Comparison of ENCODE assay signal across 8 mouse cellular contexts in genomic region chr7:44817441-44817840, GRCm38 (mm10). TPM values are rescaled to one million over a fixed set of nuclear protein-coding genes. Genes with fewer than 3 reads are reported as not detected.
DNase-seq lines count a peak whose midpoint lies in the region; ATAC-seq and TF ChIP-seq lines count a peak whose summit lies in the region.

No protein-coding gene starts in this region.

- no peak for ATAC-seq in lung, embryonic 15.5 days (ENCODE audit: borderline replicate concordance, extremely low read depth, low FRiP score, low TSS enrichment)
- no peak for ATAC-seq in forebrain, embryonic 11.5 days (replicated peaks; ENCODE audit: low FRiP score)
- ATAC-seq in intestine, postnatal 0 days = no peak
- ATAC-seq in neural tube, embryonic 14.5 days (ENCODE audit: low read depth) = no peak

- no peak for DNase-seq in lung, postnatal 4 days
- DNase-seq in forebrain, embryonic 11.5 days (ENCODE audit: low spot score) = peak; percentile 30
- DNase-seq in right cerebral cortex, postnatal 36 days (ENCODE audit: low spot score in 2 of 2) = no peak
- DNase-seq in cerebellum, postnatal 36 days = no peak
- DNase-seq in cerebellum, adult 11 months = no peak

- H3K9me3 ChIP-seq in lung, embryonic 15.5 days = no peaks in the 10 kb centered on the region
- no peaks in the 10 kb centered on the region for H3K9me3 ChIP-seq in forebrain, embryonic 11.5 days (ENCODE audit: control insufficient read depth, low read length)
- H3K9me3 ChIP-seq in intestine, postnatal 0 days (ENCODE audit: control insufficient read depth) = no peaks in the 10 kb centered on the region
- no peaks in the 10 kb centered on the region for H3K9me3 ChIP-seq in neural tube, embryonic 14.5 days (ENCODE audit: control insufficient read depth, low read length)

- no peak for TF ChIP-seq CTCF in intestine, postnatal 0 days (IDR thresholded peaks at IDR 0.05; ENCODE audit: low read depth)

- H3K4me1 ChIP-seq in lung, embryonic 15.5 days = peaks cover 55% of the 10 kb centered on the region
- H3K4me1 ChIP-seq in forebrain, embryonic 11.5 days (replicated peaks; ENCODE audit: control insufficient read depth, insufficient read depth, low read length) = peaks cover 18% of the 10 kb centered on the region
- peaks cover 16% of the 10 kb centered on the region for H3K4me1 ChIP-seq in intestine, postnatal 0 days (replicated peaks; ENCODE audit: control insufficient read depth, insufficient read depth, low read length)
- H3K4me1 ChIP-seq in neural tube, embryonic 14.5 days (ENCODE audit: control insufficient read depth, insufficient read depth, low read length) = peaks cover 20% of the 10 kb centered on the region

- no peaks in the 10 kb centered on the region for H3K27me3 ChIP-seq in lung, embryonic 15.5 days
- H3K27me3 ChIP-seq in forebrain, embryonic 11.5 days (ENCODE audit: control insufficient read depth, insufficient read depth, low read length) = no peaks in the 10 kb centered on the region
- H3K27me3 ChIP-seq in intestine, postnatal 0 days (replicated peaks; ENCODE audit: control insufficient read depth, insufficient read depth, low read length) = no peaks in the 10 kb centered on the region
- H3K27me3 ChIP-seq in neural tube, embryonic 14.5 days (ENCODE audit: control insufficient read depth, insufficient read depth, low read length) = no peaks in the 10 kb centered on the region

- peaks cover 11% of the 10 kb centered on the region for H3K36me3 ChIP-seq in lung, embryonic 15.5 days
- no peaks in the 10 kb centered on the region for H3K36me3 ChIP-seq in forebrain, embryonic 11.5 days (ENCODE audit: control insufficient read depth, insufficient read depth, low read length)
- peaks cover 15% of the 10 kb centered on the region; the same call in 1 of the 2 replicates for H3K36me3 ChIP-seq in intestine, postnatal 0 days (ENCODE audit: control insufficient read depth, insufficient read depth)
- no peaks in the 10 kb centered on the region for H3K36me3 ChIP-seq in neural tube, embryonic 14.5 days (ENCODE audit: control insufficient read depth, insufficient read depth, low read length)

- peak overlapping the region; percentile 30; the same call in 1 of the 2 replicates for H3K27ac ChIP-seq in lung, embryonic 15.5 days
- H3K27ac ChIP-seq in forebrain, embryonic 11.5 days (ENCODE audit: low read depth, low read length) = no peak overlapping the region
- H3K27ac ChIP-seq in intestine, postnatal 0 days (ENCODE audit: low read depth, low read length) = no peak overlapping the region
- no peak overlapping the region for H3K27ac ChIP-seq in neural tube, embryonic 14.5 days (ENCODE audit: low read depth, low read length)

- WGBS in lung, embryonic 15.5 days = 9% methylated on average over 3 of the region's 3 CpGs
- WGBS in forebrain, embryonic 11.5 days = 42% methylated on average over 3 of the region's 3 CpGs
- WGBS in intestine, postnatal 0 days = 16% methylated on average over 3 of the region's 3 CpGs
- WGBS in neural tube, embryonic 14.5 days = 32% methylated on average over 3 of the region's 3 CpGs

- H3K4me2 ChIP-seq in lung, embryonic 15.5 days = peak overlapping the region; percentile 60
- peak overlapping the region; percentile 73 for H3K4me2 ChIP-seq in forebrain, embryonic 11.5 days (ENCODE audit: low read depth, low read length, severe bottlenecking)
- H3K4me2 ChIP-seq in intestine, postnatal 0 days (replicated peaks; ENCODE audit: low read depth) = peak overlapping the region; percentile 84
- peak overlapping the region; percentile 70 for H3K4me2 ChIP-seq in neural tube, embryonic 14.5 days (ENCODE audit: low read depth, low read length)

- H3K9ac ChIP-seq in lung, embryonic 15.5 days = peak overlapping the region; percentile 96
- H3K9ac ChIP-seq in forebrain, embryonic 11.5 days (ENCODE audit: low read length) = peak overlapping the region; percentile 98
- H3K9ac ChIP-seq in intestine, postnatal 0 days (ENCODE audit: low read depth, low read length) = peak overlapping the region; percentile 89
- H3K9ac ChIP-seq in neural tube, embryonic 14.5 days (replicated peaks; ENCODE audit: low read depth, low read length) = peak overlapping the region; percentile 37; the same call in 1 of the 2 replicates

- H3K4me3 ChIP-seq in lung, embryonic 15.5 days = peak overlapping the region; percentile 79
- H3K4me3 ChIP-seq in forebrain, embryonic 11.5 days (ENCODE audit: low read depth, low read length) = peak overlapping the region; percentile 86
- H3K4me3 ChIP-seq in intestine, postnatal 0 days (ENCODE audit: low read depth, low read length) = peak overlapping the region; percentile 95
- peak overlapping the region; percentile 87 for H3K4me3 ChIP-seq in neural tube, embryonic 14.5 days (ENCODE audit: low read depth, low read length)

RNA-seq across cellular contexts. Expression of gene Atf5, which starts 1.0 kb away (rescaled TPM):
- 4.9 and 5.0 TPM in 2 replicates for polyA plus RNA-seq in lung, embryonic 15.5 days (2015; fragmentation: Nextera tagmentation; extraction: Ambion mirVana)
- 3.2 and 3.4 TPM in 2 replicates for polyA plus RNA-seq in forebrain, embryonic 11.5 days (2014; fragmentation: Nextera tagmentation; extraction: Ambion mirVana)
- 6.5 and 6.6 TPM in 2 replicates for polyA plus RNA-seq in intestine, postnatal 0 days (2015; fragmentation: Nextera tagmentation; extraction: Ambion mirVana)
- polyA plus RNA-seq in neural tube, embryonic 14.5 days (2014; fragmentation: Nextera tagmentation; extraction: Ambion mirVana) = 2.1 and 2.3 TPM in 2 replicates

RNA-seq across cellular contexts. Expression of gene Il4i1, which starts 1.3 kb away (rescaled TPM):
- 0.63 and 1.7 TPM in 2 replicates for polyA plus RNA-seq in lung, embryonic 15.5 days (2015; fragmentation: Nextera tagmentation; extraction: Ambion mirVana)
- 1.1 and 1.4 TPM in 2 replicates for polyA plus RNA-seq in forebrain, embryonic 11.5 days (2014; fragmentation: Nextera tagmentation; extraction: Ambion mirVana)
- 0.82 and 0.89 TPM in 2 replicates for polyA plus RNA-seq in intestine, postnatal 0 days (2015; fragmentation: Nextera tagmentation; extraction: Ambion mirVana)
- 1.6 and 1.7 TPM in 2 replicates for polyA plus RNA-seq in neural tube, embryonic 14.5 days (2014; fragmentation: Nextera tagmentation; extraction: Ambion mirVana)

RNA-seq across cellular contexts. Expression of gene Nup62, which starts 1.6 kb away (rescaled TPM):
- polyA plus RNA-seq in lung, embryonic 15.5 days (2015; fragmentation: Nextera tagmentation; extraction: Ambion mirVana) = 95.6 and 97.7 TPM in 2 replicates
- 73.5 and 86.5 TPM in 2 replicates for polyA plus RNA-seq in forebrain, embryonic 11.5 days (2014; fragmentation: Nextera tagmentation; extraction: Ambion mirVana)
- 28.0 and 28.1 TPM in 2 replicates for polyA plus RNA-seq in intestine, postnatal 0 days (2015; fragmentation: Nextera tagmentation; extraction: Ambion mirVana)
- 22.4 and 26.3 TPM in 2 replicates for polyA plus RNA-seq in neural tube, embryonic 14.5 days (2014; fragmentation: Nextera tagmentation; extraction: Ambion mirVana)

RNA-seq across cellular contexts. Expression of gene Akt1s1, which starts 31.4 kb away (rescaled TPM):
- 109 and 111 TPM in 2 replicates for polyA plus RNA-seq in lung, embryonic 15.5 days (2015; fragmentation: Nextera tagmentation; extraction: Ambion mirVana)
- polyA plus RNA-seq in forebrain, embryonic 11.5 days (2014; fragmentation: Nextera tagmentation; extraction: Ambion mirVana) = 79.9 and 83.0 TPM in 2 replicates
- 71.6 and 76.5 TPM in 2 replicates for polyA plus RNA-seq in intestine, postnatal 0 days (2015; fragmentation: Nextera tagmentation; extraction: Ambion mirVana)
- polyA plus RNA-seq in neural tube, embryonic 14.5 days (2014; fragmentation: Nextera tagmentation; extraction: Ambion mirVana) = 36.4 and 46.8 TPM in 2 replicates

RNA-seq across cellular contexts. Expression of gene Tbc1d17, which starts 31.4 kb away (rescaled TPM):
- 71.3 and 74.4 TPM in 2 replicates for polyA plus RNA-seq in lung, embryonic 15.5 days (2015; fragmentation: Nextera tagmentation; extraction: Ambion mirVana)
- 67.6 and 69.9 TPM in 2 replicates for polyA plus RNA-seq in forebrain, embryonic 11.5 days (2014; fragmentation: Nextera tagmentation; extraction: Ambion mirVana)
- 47.4 and 48.5 TPM in 2 replicates for polyA plus RNA-seq in intestine, postnatal 0 days (2015; fragmentation: Nextera tagmentation; extraction: Ambion mirVana)
- 92.5 and 96.4 TPM in 2 replicates for polyA plus RNA-seq in neural tube, embryonic 14.5 days (2014; fragmentation: Nextera tagmentation; extraction: Ambion mirVana)

Comparison
In these comparisons a context has a peak if more than half of its experiments do, and no peak if none do; other contexts are left out.
1. H3K9ac ChIP-seq: peak in every context shown above with its lines; median percentile 98 in forebrain, embryonic 11.5 days; 96 in lung, embryonic 15.5 days; 89 in intestine, postnatal 0 days; 37 in neural tube, embryonic 14.5 days.